Mouse (Mus musculus) testis, adult 10 weeks (tissue): ENCODE results near the gene Pla2g2f. TPM values are rescaled to one million over a fixed set of nuclear protein-coding genes. Genes with fewer than 3 reads are reported as not detected.

Experiments
- polyA plus RNA-seq: library from polyadenylated mRNA; stranded (reverse); fragments of 350-450 nt; fragmentation: Illumina TruSeq; extraction: RNeasy Lipid Tissue Mini Kit (QIAGEN cat#74804); gene quantifications from one replicate; pipeline ENCODE4 v1.2.3, GENCODE M21; 2014; ENCODE audit warnings: low read depth, low replicate concordance

Pla2g2f gene
- not detected for polyA plus RNA-seq

DNA sequence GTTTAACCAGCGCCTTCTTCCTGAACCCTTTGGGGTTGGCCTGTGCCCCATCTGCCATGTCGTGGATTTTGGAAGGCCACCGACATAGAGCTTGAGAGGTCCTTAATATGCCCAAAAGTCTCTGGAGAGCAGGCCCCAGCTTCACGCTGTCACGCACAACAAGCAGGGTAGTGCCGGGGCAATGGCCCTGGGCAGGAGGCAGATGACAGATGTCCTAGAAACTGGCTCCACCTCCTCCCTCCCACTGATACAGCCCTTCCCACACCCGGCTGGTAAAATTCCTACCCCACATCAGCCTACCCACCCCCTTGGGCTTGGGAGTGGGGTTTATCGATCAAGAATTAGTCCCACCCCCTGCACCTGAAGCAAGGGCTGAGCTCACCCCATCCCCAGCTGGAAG is at the start of gene Pla2g2f:
Gene Pla2g2f, minus strand, starts transcription at position 211 of the 400 bp plus-strand sequence.

DNA sequence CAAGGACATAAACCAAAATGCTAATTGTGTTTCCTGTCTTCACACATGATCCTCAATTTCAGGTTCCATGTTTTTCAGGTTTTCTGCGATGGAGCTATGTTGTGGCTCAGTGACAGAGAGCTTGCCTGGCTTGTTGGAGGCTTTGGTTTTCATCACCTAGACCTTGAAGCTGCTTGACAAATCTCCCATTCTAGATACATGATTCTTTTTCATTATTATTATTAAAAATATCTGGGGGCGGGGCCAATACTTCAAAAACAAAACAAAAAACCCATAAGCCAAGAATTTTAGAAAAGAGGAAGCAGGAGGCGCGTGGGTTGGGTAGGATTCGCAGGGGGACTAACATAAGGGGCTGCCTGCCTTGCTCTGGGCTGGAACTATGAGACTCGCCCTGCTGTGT is 18.0 kb upstream of the Pla2g2f start, which contains the start of gene Pla2g2d:
Gene Pla2g2d, plus strand, starts transcription at position 301 of the 400 bp plus-strand sequence.

DNA sequence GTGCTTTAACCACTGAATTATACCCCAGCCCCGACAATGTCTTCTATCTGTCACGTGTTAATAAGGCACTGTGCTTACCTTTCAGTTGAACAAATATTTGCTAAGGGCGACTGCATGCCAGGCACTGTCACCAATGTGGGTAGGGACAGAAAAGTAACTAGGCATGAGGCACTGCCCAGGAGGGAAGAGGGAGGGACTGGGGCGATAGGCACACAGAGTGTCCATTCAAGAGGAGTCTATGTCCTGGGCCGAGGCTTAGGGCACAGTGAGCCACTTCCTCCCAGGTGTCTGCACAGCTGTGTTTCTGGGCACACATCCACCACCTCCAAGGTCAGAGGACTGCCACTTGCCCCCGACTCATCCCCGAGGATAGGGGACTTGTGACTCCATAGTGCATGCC is 20.4 kb downstream of the Pla2g2f start, which contains the start of gene Ubxn10:
Gene Ubxn10, minus strand, starts transcription at position 137 of the 400 bp plus-strand sequence.

DNA sequence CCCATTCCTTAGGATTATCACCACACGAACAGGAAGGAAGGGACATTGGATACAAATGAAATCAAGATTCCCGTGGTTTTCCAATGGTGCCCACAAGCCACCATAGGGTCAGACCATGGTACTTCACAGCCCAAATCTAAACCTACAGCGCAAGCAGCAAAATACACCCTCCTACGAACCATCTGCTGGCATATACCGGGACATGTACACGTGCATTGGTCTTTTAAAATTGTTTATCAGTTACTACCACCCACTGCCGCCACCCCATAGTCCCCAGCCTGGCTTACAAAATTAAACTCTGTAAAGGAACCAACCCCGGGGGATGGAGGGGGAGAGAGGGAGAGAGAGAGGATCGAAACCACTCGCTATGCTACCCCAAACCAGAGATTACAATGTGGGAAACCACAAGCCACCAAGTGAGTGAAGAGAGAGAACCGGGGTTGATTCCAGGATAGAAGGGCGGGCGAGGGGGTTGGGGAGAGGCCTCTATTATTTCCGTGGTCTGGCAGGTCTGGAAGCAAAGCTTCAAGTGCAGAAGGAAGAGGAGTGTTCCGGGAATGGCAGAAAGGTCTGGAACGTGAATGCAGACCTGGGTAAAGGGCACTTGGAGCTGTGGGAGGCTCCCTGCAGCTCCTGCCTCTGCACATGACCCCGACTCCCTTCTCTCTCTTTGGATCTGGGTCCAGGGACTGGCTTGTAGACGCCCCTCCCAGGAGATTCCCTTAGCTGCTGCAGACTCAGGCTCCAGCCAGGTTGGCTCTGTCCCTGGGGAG is 32.9 kb downstream of the Pla2g2f start, which contains the start of gene Pla2g2c:
Gene Pla2g2c, plus strand, starts transcription at position 439 of the 773 bp plus-strand sequence.

Other genes starting within 250 kb of the Pla2g2f start
- gene Vwa5b1, start 121.7 kb downstream of the Pla2g2f start, polyA plus RNA-seq, result 4.6 TPM
- gene Pla2g2c, start 32.8 kb downstream of the Pla2g2f start, polyA plus RNA-seq, result 13.5 TPM
- 74.1 TPM for gene Ubxn10, start 20.5 kb downstream of the Pla2g2f start, polyA plus RNA-seq
- gene Pla2g2d, start 18.1 kb upstream of the Pla2g2f start, polyA plus RNA-seq, result 0.31 TPM
- gene Pla2g5, start 105.9 kb upstream of the Pla2g2f start, polyA plus RNA-seq, result 12.3 TPM
- gene Gm13030, start 116.3 kb upstream of the Pla2g2f start, polyA plus RNA-seq, result not detected
- gene Pla2g2e, start 120.3 kb upstream of the Pla2g2f start, polyA plus RNA-seq, result not detected
- gene Otud3, start 156.3 kb upstream of the Pla2g2f start, polyA plus RNA-seq, result 19.9 TPM
- gene Rnf186, start 209.5 kb upstream of the Pla2g2f start, polyA plus RNA-seq, result not detected
- gene Tmco4, start 215.3 kb upstream of the Pla2g2f start, polyA plus RNA-seq, result 0.85 TPM